Mouse (Mus musculus): ENCODE results near the gene Nabp2.

GRCm38 (mm10) chr10:128454471-128454870 is 43.2 kb upstream of the Nabp2 start:
- TF ChIP-seq CTCF (IDR thresholded peaks at IDR 0.05; ENCODE audit: low read depth, low read length) (no peak), POLR2A (IDR thresholded peaks at IDR 0.05; ENCODE audit: insufficient read depth, low read length) (no peak)
